Mouse (Mus musculus) testis, adult 2 months (tissue): Measurements from ENCODE around the gene Gm49384. TPM values are rescaled to one million over a fixed set of nuclear protein-coding genes. Genes with fewer than 3 reads are reported as not detected.
A peak's percentile ranks its signal among the peaks of the same experiment; 100 is the strongest.

ENCODE experiments used
- H3K27ac ChIP-seq: fragments of 200-500 bp; 2 replicates; pipeline ENCODE4 v1.5.1; 2012; ENCODE audit warnings: low read depth, low read length; ENCODE audit not compliant: control insufficient read depth, insufficient read depth
- H3K27me3 ChIP-seq: fragments of 200-500 bp; 2 replicates; pipeline ENCODE4 v1.6.1; 2012; ENCODE audit warnings: mild to moderate bottlenecking, low read length, moderate library complexity; ENCODE audit not compliant: control insufficient read depth, insufficient read depth
- H3K36me3 ChIP-seq: fragments of 200-500 bp; 2 replicates; pipeline ENCODE4 v1.6.1; 2012; ENCODE audit warnings: mild to moderate bottlenecking, low read length; ENCODE audit not compliant: control insufficient read depth, insufficient read depth
- H3K4me1 ChIP-seq: fragments of 200-500 bp; 2 replicates; pipeline ENCODE4 v1.6.1; 2012; ENCODE audit warnings: low read length; ENCODE audit not compliant: control insufficient read depth, insufficient read depth
- H3K4me3 ChIP-seq: fragments of 200-500 bp; 2 replicates; pipeline ENCODE4 v1.5.1; 2012; ENCODE audit warnings: low read depth, mild to moderate bottlenecking, low read length, moderate library complexity, mixed read lengths; ENCODE audit not compliant: control insufficient read depth
- CTCF ChIP-seq: fragments of 200-500 bp; IDR thresholded peaks from 2 replicates; pipeline ENCODE4 v1.5.1; 2012; ENCODE audit warnings: low read depth, mild to moderate bottlenecking, inconsistent platforms, low read length, moderate library complexity; ENCODE audit not compliant: control insufficient read depth, insufficient read depth, insufficient replicate concordance
- POLR2A ChIP-seq: fragments of 200-500 bp; IDR thresholded peaks from 2 replicates; pipeline ENCODE4 v1.6.1; 2012; ENCODE audit warnings: low read depth, mild to moderate bottlenecking, inconsistent platforms, low read length, moderate library complexity; ENCODE audit not compliant: control insufficient read depth
- polyA plus RNA-seq: library from polyadenylated mRNA; depleted of rRNA; stranded (reverse); fragments of >200 nt; gene quantifications from 2 replicates; pipeline ENCODE4 v1.2.3, GENCODE M21; 2012

Gene Gm49384
- polyA plus RNA-seq, 1 experiment: 0.20 TPM

DNA sequence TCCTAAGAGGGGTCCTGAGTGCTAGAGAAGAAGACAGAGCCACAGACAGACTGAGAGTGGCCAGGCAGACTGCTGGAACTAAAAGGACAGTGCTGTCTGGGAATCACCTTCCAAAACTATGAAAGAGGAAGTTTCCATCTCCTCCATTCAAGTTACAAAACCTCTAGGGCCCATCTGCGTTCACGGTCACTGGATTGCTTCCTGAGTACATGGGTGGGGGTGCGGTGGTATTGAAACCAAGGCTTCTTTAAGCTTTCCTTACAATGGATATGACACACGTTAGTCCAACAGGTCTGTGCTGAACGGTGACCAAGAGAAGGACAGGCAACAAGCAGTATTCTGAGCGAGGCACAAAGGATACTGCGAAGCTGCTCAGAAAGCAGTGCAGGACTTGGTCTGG is 10.3 kb upstream of the Gm49384 start:
- no peaks in the 10 kb centered on the region for H3K4me1 ChIP-seq
- H3K36me3 ChIP-seq: no peaks in the 10 kb centered on the region
- H3K4me3 ChIP-seq: no peak overlapping the region
- H3K27ac ChIP-seq: no peak overlapping the region
- TF ChIP-seq CTCF: no peak
- no peak for TF ChIP-seq POLR2A
- H3K27me3 ChIP-seq: no peaks in the 10 kb centered on the region

- Histone ChIP-seq H3K36me3 (no peaks in the 10 kb centered on the region), H3K27ac (no peak overlapping the region), H3K4me1 (no peaks in the 10 kb centered on the region), H3K4me3 (no peak overlapping the region), H3K27me3 (no peaks in the 10 kb centered on the region)
- TF ChIP-seq POLR2A (no peak), CTCF (no peak)
Observed at GRCm38 (mm10) chr12:69213186-69213777, 9.2 kb upstream of the Gm49384 start.

DNA sequence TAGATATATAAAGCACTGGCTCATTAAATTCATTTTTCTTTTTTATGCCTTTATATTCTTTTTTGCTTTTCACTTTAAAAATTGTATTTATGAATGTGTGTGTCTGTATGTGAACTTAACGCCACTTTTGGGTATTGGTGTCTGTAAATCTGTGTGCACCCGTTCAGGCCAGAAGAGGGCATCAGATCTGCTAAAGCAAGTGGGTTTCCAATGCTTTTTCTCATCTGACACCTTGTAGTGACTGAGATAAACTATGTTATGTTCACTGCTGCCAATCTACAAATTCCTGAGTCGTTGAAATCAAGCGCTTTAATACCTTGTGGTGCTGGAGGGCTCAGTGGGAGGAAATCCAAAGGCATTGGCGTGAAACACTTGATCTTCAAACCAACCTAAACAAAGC is 7.0 kb upstream of the Gm49384 start:
- Histone ChIP-seq H3K4me3 (no peak overlapping the region), H3K27me3 (no peaks in the 10 kb centered on the region), H3K4me1 (no peaks in the 10 kb centered on the region), H3K36me3 (no peaks in the 10 kb centered on the region), H3K27ac (no peak overlapping the region)
- TF ChIP-seq CTCF (no peak), POLR2A (no peak)

- TF ChIP-seq POLR2A: no peak
- no peak for TF ChIP-seq CTCF
- H3K36me3 ChIP-seq: no peaks in the 10 kb centered on the region
- H3K4me3 ChIP-seq: no peak overlapping the region
- H3K27me3 ChIP-seq: no peaks in the 10 kb centered on the region
- no peak overlapping the region for H3K27ac ChIP-seq
- H3K4me1 ChIP-seq: no peaks in the 10 kb centered on the region
Observed at GRCm38 (mm10) chr12:69210056-69210979, 6.3 kb upstream of the Gm49384 start.

- Histone ChIP-seq H3K27ac (no peak overlapping the region), H3K4me1 (0 out of 2 replicates have a peak, but pooled peaks cover 2% of the 10 kb centered on the region), H3K36me3 (no peaks in the 10 kb centered on the region), H3K4me3 (no peak overlapping the region), H3K27me3 (no peaks in the 10 kb centered on the region)
- TF ChIP-seq POLR2A (no peak), CTCF (no peak)
Observed at GRCm38 (mm10) chr12:69208520-69208919, 4.5 kb upstream of the Gm49384 start.

DNA sequence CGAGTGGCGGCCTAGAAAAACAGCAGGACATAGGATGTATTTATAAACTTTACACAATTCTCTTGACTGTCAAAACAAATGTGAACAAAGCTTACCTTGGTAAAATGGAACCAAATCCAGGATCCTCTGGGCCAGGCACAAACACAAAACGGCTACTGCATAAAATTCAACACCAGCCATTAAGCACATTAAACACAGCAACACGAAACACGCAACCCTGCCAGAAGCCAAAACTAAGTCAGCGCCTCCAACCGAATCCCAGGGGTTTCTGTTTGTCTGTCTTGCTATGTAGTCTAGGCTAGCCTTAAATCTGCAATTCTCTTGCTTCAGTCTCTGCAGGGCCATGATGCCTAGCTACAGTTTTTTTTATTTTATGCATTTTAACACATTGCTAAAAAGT is 3.9 kb upstream of the Gm49384 start:
- TF ChIP-seq POLR2A (no peak), CTCF (no peak)
- Histone ChIP-seq H3K4me3 (no peak overlapping the region), H3K27me3 (no peaks in the 10 kb centered on the region), H3K27ac (no peak overlapping the region), H3K36me3 (no peaks in the 10 kb centered on the region), H3K4me1 (0 out of 2 replicates have a peak, but pooled peaks cover 2% of the 10 kb centered on the region)

DNA sequence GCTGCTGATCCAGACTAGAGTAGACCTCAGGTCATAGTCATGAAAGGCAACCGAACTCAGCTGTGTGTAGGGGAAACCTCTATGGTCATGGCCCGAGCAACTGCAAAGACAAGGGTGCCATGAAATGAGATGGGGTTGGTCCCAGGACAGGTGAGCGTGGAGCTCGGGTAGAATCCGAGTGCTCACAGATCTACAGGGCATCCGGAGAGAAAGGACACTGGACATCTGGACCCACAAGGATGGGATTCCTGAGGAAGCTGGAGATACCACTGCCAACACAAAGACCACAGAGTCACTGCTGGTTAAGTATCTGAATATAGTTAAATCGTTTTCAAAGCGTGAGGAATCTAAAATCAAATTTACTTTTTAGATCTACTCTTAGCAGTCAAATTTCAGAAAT is 3.3 kb upstream of the Gm49384 start:
- Histone ChIP-seq H3K27me3 (no peaks in the 10 kb centered on the region), H3K4me1 (0 out of 2 replicates have a peak, but pooled peaks cover 2% of the 10 kb centered on the region), H3K4me3 (no peak overlapping the region), H3K27ac (no peak overlapping the region), H3K36me3 (no peaks in the 10 kb centered on the region)
- TF ChIP-seq POLR2A: no peak
- no peak for TF ChIP-seq CTCF

- peak overlapping the region; percentile 74 for H3K4me3 ChIP-seq
Observed at GRCm38 (mm10) chr12:69198985-69199384, 5.1 kb downstream of the Gm49384 start.

More at GRCm38 (mm10) chr12:69198985-69199384, 5.1 kb downstream of the Gm49384 start:
- peaks cover 5% of the 10 kb centered on the region for H3K4me1 ChIP-seq
- no peaks in the 10 kb centered on the region for H3K27me3 ChIP-seq
- H3K27ac ChIP-seq: peak overlapping the region; percentile 37; the same call in 1 of the 2 replicates
- no peaks in the 10 kb centered on the region; the same call in 1 of the 2 replicates for H3K36me3 ChIP-seq
- TF ChIP-seq POLR2A: no peak
- TF ChIP-seq CTCF: no peak
